Mouse (Mus musculus) T-cell, adult 2 months (primary cell): Measurements from ENCODE around the gene Gm15217.

Source experiments
- DNase-seq: peaks from one replicate; pipeline ENCODE4 v3.0.0; 2022; ENCODE audit warnings: low spot score

Gene Gm15217

GRCm38 (mm10) chr14:46398091-46398695 lies 19.0 kb downstream of the Gm15217 start:
- no peak for DNase-seq

- no peak for DNase-seq
Measured at GRCm38 (mm10) chr14:46399925-46400324, 20.7 kb downstream of the Gm15217 start.

GRCm38 (mm10) chr14:46408319-46408718 lies 29.1 kb downstream of the Gm15217 start:
- DNase-seq, result no peak

GRCm38 (mm10) chr14:46409016-46409415 lies 29.8 kb downstream of the Gm15217 start:
- DNase-seq, result no peak

GRCm38 (mm10) chr14:46410557-46411120 lies 31.4 kb downstream of the Gm15217 start:
- DNase-seq, result no peak

GRCm38 (mm10) chr14:46412497-46413000 lies 33.3 kb downstream of the Gm15217 start:
- no peak for DNase-seq

- no peak for DNase-seq
Measured at GRCm38 (mm10) chr14:46418371-46419097, 39.3 kb downstream of the Gm15217 start.

- no peak for DNase-seq
Measured at GRCm38 (mm10) chr14:46419269-46419668, 40.1 kb downstream of the Gm15217 start.

- DNase-seq, result no peak
Measured at GRCm38 (mm10) chr14:46421823-46422222, 42.6 kb downstream of the Gm15217 start.

GRCm38 (mm10) chr14:46427251-46427650 lies 48.0 kb downstream of the Gm15217 start:
- no peak for DNase-seq

- DNase-seq, result no peak
Measured at GRCm38 (mm10) chr14:46430231-46430630, 51.0 kb downstream of the Gm15217 start.
